Mouse (Mus musculus) c-Kit-positive CD71-negative TER-119-negative erythroid progenitor cells, embryonic 14.5 days (primary cell): Measurements from ENCODE around the gene Chchd5.

Source experiments
- DNase-seq: peaks from one replicate; pipeline ENCODE4 v3.0.0-alpha.2; 2013; ENCODE audit warnings: low read depth

Gene Chchd5

GRCm38 (mm10) chr2:129152751-129153150, 23.3 kb downstream of the Chchd5 start:
- DNase-seq = no peak

GRCm38 (mm10) chr2:129164815-129165214, 35.3 kb downstream of the Chchd5 start:
- DNase-seq = no peak

DNA sequence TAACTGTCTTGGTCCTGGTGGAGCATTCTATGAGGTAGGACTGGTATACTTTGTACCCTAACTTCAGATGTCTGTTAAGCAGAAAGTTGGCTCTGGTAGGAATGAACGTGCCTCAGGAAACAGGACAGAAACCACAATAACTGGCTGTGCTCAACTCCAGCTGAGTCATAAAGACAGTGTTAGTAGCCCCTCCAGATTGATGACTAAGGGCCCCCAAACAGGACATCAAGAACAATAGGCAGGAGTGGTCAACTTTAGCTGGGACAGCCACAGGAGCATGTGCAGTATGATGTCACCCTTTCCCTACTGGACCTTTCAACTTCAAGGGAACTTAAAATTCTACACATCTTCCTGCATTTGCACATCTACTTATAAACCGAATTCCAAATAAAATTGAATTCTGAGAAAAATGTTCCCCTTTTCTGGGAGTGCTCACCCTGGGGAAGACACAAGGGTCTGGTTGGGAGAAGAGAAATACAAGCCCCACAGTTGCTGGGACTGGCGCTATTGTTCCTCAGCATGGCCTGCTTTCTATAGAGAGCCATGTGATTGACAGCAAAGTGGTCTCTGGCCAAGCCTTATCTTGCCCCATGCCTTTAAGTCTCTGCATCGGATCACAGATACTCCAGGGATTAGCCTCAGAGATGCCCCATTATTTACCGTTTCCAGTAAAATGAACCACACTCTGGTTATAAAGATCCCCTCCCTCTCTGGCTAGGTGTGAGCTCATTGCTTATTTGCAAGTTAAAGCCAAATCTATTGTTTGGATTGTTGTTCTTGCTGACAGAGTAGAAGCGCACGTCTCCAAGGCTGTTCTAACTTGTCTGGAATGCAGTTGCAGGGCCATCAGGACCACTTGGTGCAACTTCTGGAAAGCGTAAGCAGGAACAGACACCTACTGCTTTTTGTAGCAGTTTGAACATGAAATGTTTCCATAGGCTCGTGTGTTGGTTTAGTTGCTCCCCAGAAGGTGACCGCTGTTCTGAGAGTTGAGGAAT, 37.3 kb downstream of the Chchd5 start:
- no peak for DNase-seq

GRCm38 (mm10) chr2:129173386-129173785, 43.9 kb downstream of the Chchd5 start:
- no peak for DNase-seq

DNA sequence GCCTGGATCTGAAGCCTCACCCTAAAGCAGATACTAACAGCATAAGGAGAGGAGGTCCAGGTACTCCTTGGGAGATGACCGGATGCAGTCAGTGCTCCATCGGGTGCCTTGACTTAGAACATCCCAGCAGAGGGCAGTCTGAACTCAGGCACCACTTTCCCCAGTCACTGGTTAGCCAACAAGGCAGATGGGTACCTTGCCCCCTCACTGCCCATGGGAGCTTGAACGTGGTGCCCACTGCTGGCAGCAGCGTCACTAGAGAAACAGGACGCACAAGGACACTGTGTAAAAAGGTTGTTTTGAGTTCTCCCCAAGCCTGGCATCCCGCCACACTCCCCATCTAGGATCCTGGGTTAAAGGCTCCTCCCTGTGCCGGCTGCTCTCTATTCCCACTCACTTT, 45.0 kb downstream of the Chchd5 start:
- DNase-seq = no peak

- DNase-seq = no peak
These were observed 46.1 kb downstream of the Chchd5 start for GRCm38 (mm10) chr2:129175636-129176035.

DNA sequence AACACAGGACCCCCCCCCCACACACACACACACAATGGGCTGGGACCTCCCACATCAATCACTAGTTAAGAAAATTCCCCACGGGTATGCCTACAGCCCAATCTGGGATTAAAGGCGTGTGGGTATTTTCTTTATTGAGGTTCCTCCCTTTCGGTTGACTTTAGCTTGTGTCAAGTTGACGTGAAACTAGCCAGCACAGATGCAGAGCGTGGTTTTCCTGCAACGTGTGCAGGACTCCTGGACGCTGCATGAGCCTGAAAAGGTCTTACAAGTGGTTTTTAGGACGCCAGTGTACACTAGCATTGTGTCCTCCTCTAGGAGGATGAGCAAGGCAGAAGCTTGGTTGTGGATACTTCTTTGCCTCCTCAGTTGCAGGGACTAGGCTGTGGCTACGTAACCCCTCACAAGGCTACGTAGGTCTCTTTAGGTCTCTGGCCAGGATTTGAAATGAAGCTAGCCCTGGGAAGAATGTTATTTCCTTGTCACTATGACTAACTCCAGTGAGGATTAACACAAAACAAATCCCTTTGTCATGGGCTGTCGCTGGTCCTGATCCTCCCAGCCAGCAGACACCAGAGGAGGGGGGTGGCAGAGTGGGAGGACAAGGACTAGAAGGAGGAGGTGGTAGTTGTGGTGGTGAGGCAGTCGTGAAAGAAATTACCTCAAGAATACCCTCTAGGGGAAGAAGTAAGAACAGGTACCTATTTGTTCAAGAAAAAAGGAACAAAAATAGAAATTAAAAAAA, 47.3 kb downstream of the Chchd5 start:
- no peak for DNase-seq

DNA sequence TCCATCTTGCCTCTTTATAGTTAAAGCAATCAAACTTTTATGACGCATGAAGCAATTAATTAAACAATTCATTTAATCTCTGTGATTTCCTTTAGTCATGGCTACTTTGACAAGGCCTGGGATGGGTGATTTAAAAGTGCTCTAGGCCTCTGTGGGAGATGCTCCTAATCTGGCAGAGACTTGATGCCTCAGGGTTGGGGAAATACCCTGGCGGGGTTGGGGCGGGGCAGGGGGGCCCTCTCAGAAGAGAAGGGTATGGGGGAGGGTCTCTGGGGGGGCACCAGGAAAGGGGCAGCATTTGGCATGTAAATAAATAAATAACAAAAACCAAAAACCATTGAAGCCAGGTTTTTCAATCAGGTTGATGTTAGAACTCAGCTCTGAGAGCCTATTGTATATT, 48.2 kb downstream of the Chchd5 start:
- no peak for DNase-seq

DNA sequence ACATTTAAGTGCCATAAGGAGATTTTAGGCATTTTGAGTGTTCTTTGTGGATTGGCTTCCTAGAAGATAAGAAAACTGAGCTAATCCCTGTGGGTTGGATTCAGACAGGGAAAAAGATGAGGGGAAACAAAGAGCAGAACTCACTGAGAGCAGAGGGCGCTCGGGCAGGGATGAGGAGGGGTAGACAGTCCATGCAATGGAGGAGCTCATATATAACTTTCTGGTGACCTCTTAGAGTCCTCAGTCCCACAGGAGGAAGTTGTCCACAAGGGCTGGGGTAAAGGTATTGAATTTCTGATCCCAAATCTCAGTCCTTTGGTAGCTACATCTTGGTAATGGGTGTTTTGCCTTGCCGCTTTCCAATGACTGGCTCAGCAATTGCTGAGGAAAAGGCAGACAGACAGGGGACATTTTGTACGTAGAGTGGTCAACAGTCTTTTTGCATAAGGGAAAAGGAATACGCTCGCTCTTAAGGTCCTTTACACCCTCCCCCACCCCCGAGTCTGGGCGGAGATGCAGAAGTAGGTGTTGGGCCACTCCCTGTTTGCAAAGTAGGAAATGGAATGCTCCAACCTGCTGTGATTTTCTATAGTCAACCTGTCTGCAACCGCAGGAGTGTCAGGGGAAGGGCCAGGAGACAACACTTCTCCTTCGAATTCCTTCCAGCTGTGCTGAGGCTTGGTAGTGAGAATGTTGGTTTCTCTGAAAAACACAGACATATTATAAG, 48.8 kb downstream of the Chchd5 start:
- no peak for DNase-seq

DNA sequence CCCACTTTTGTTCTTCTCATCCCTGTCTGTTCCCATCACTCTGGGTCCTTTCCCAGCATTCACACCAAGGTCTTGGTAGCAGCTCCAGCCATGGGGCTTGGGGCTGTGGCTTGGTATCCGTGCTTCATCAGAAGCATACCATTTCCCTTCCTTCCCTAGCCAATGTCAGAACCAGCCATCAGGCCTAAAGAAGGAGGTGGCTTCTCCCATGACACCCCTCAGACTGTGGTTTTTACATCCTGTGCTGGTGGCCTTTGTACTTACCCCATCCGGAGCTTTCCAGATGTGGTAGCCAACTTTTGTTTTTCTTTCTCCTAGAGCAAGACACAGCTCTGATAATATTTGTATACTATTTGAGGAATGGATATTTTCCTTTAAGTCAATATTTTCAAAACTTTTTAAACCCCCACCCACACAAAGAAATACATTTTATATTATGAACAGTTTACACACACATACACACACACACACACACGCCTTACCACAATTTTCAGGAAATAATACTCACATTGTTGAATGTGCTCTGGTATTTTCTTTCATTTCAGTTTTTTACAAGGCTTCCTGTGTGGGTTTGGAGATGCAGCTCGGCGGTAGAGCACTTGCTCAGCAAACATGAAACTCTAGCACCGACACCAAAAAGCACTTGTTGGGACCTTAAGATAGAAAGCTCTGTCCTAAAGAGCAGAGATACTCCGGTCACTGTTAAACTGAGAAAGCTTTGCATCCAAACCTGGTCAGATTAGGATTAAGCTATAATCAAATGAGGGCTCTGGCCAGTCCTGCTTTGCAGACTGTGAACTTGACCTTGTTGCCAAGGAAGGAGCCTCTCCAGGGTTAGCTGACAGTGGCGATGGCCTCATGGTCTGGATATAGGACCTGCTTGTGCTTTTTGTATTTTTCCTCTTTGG, 50.7 kb downstream of the Chchd5 start:
- no peak for DNase-seq

- no peak for DNase-seq
These were observed 52.0 kb downstream of the Chchd5 start for GRCm38 (mm10) chr2:129181509-129181908.

GRCm38 (mm10) chr2:129182412-129182811, 52.9 kb downstream of the Chchd5 start:
- no peak for DNase-seq

DNA sequence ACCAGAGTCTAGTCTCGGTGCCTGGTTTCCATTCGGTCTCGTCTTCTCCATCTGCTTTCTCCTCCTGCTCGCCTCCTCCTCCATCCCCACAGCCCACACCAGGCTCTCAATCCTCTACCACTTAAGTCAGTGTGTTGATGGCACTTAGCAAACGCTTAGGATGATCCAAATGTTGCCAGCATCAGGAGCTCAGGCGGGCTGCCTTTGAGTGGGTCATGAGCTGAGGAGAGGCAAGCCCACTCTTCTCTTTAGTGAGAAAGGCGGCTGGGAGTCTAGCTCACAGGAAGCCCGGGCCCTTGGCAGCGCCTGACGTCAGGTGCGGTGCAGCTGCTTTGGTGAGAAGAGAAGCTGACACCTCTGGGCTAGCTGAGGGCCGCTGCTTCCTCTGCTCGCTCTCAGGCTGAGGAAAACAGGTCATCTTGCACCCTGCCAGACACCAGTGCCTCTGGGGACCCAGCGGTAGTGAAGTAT, 54.1 kb downstream of the Chchd5 start:
- no peak for DNase-seq
